ENCODE assay signal across 1 mouse cellular context in the genomic region with DNA sequence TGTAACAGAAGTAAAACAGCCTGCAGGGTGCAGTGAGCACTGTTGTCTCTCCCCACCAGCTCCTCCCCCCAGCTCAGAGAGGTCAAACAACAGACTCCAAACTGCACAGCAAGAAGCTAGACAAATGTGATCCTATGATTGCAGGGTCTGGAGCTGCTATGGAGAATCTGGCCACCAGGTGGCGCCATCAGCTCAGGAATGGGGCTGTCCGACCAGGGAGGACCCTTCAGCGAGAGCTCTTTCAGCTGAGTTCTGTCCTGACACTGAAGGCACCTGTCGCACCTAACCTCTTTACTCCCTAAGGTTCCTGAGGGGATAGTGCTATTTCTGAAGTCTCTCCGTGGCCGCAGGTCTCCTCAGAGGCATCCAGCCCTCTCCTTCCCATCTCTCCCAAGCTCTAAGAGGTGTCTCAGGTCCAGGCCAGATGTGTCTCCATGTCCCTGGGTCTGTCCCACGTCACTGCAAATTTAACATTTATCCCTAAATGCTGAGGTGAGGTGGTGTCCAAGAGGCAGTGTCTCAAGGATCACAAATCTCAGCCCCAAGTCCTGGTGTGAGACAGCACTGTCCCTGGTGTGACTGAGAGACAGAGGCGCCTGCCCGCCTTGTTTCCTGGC.
TF ChIP-seq lines count a peak whose summit lies in the region.

No protein-coding gene starts in this region.

TF ChIP-seq in C2C12, 6 proteins besides CTCF, POLR2A, EP300 and RAD21 (continued from another document):
- no peak for TF ChIP-seq MYOD1 (IDR thresholded peaks at IDR 0.05; ENCODE audit: control insufficient read depth, insufficient read length, low read depth)
